Mouse (Mus musculus): ENCODE measurements around the gene Clstn3.
"Not testable (repeated sequence)": the region's sequence is repeated elsewhere in the genome, so short reads cannot be mapped to it uniquely, and the experiment has no call there.

Gene Clstn3

DNA sequence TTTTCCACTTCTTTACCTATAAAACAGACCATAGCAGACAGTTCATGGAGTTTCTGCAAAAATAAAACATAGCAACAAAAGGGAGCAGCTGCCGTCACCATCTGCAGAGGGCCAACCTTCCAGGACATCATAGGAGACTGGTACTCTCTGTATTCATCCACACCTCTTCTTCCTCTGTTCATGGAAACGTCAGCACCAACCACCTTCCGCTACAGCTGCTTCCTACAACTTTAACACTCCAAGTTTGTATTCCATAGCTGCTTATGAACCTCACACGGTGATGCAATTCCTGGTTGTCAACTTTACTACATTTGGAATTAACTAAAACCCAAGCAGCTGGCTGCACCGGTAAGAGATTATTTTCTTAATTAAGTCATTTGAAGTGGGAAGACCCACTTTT is 56.2 kb downstream of the Clstn3 start:
- no peak for DNase-seq (ENCODE audit: low spot score in 2 of 2)

DNA sequence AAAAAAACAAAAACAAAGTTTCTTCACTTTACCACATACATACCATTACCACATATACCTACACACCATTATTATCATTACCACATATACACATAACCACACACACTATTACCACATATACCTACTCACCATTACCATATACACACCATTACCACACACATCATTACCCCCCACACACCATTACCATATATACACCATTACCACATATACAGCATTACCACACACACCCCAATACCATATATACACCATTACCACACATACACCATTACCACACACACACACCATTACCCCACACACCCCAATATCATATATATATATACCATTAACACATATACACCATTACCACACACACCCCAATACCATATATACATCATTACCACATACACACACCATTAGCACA is 57.4 kb downstream of the Clstn3 start:
- DNase-seq (ENCODE audit: low spot score in 2 of 2), result no peak

DNA sequence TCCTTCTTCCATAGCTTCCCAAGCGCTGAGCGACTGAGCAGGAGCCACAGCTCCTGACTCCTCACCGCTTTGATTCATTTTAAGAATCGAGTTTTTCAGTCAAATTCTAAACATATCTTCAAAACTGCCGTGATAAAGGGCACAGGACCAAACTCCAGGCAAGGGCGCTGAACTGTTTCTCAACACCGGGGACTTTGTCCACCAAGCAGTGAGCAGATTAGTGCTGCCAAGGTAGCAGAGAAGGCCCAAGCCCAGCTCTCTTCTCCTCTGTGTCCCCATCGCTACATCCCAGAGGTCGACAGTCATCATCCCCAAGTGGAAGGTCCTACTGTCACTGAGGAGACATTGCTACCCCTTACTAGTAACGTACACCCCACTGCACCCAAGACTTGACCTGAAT is 58.3 kb downstream of the Clstn3 start:
- DNase-seq (ENCODE audit: low spot score in 2 of 2), result no peak

DNA sequence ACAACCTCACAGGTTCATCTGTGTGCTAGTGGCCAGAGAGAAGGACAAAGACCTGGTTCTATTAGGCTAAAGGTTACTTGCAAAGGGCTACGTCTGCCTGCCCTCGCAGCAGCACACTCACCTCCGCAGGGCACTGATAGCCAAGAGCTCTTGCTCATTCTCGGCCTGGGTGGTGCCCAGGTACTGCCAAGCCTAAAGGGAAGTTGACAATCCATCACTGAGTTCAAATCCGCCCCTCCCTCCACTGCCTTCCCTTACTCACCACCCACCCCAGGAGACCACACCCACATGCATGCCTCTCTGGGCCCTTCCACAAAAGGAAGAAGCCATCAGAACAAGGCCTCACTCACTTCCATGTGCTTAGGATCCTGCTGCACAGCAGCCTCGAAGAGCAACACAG is 64.9 kb downstream of the Clstn3 start:
- DNase-seq (ENCODE audit: low spot score in 2 of 2), result no peak

DNA sequence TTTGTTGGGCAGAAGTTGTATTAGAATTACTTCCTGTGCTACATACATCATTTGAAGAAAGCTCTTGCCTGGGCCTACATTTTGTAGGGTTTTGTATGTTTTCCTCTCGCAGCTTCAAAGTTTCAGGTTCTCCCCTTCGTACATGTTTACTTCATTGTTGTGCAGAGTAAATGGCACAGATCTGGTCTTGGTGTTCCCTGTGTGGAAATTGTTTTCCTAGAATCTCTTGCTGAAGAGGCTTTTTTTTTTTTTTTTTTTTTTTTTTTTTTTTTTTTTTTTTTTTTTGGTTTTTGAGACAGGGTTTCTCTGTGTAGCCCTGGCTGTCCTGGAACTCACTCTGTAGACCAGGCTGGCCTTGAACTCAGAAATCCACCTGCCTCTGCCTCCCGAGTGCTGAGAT is 69.6 kb downstream of the Clstn3 start:
- DNase-seq (ENCODE audit: low spot score in 2 of 2), result not testable (repeated sequence)

Measured in heart, adult 9 months (tissue).